Mouse (Mus musculus) lung, embryonic 14.5 days (tissue): ENCODE data around the gene Tsnax. TPM values are rescaled to one million over a fixed set of nuclear protein-coding genes. Genes with fewer than 3 reads are reported as not detected.

Experiments
- ATAC-seq: fragments of 200-750 bp; cut with Nextera tagmentation; 2 replicates; pipeline ENCODE4 v1.8.0; 2017; ENCODE audit warnings: mild to moderate bottlenecking, moderate TSS enrichment, moderate library complexity; ENCODE audit not compliant: insufficient read depth
- DNase-seq: peaks from one replicate; pipeline ENCODE4 v3.0.0-alpha.2; 2015
- H3K27ac ChIP-seq: fragments of 300-500 bp; sonication (generic); 2 replicates; pipeline ENCODE4 v1.5.1; 2014; ENCODE audit warnings: low read depth, mild to moderate bottlenecking, moderate library complexity
- H3K27me3 ChIP-seq: fragments of 300-500 bp; sonication (generic); 2 replicates; pipeline ENCODE4 v1.6.1; 2014; ENCODE audit warnings: low read length, control low read depth; ENCODE audit not compliant: insufficient read depth
- H3K36me3 ChIP-seq: fragments of 300-500 bp; sonication (generic); 2 replicates; pipeline ENCODE4 v1.6.1; 2014; ENCODE audit warnings: control low read depth; ENCODE audit not compliant: insufficient read depth
- H3K4me1 ChIP-seq: fragments of 300-500 bp; sonication (generic); 2 replicates; pipeline ENCODE4 v1.6.1; 2014; ENCODE audit warnings: antibody characterized with exemption, control low read depth; ENCODE audit not compliant: insufficient read depth
- H3K4me2 ChIP-seq: fragments of 300-500 bp; sonication (generic); 2 replicates; pipeline ENCODE4 v1.6.1; 2014; ENCODE audit warnings: mild to moderate bottlenecking
- H3K4me3 ChIP-seq: fragments of 300-500 bp; sonication (generic); 2 replicates; pipeline ENCODE4 v1.5.1; 2014; ENCODE audit warnings: low read depth, low read length
- H3K9ac ChIP-seq: fragments of 300-500 bp; sonication (generic); 2 replicates; pipeline ENCODE4 v1.6.1; 2014
- H3K9me3 ChIP-seq: fragments of 300-500 bp; sonication (generic); 2 replicates; pipeline ENCODE4 v1.6.1; 2016; ENCODE audit warnings: low read depth, low read length, control low read depth
- CTCF ChIP-seq: IDR thresholded peaks from 2 replicates; pipeline ENCODE4 v1.5.1; 2016; ENCODE audit warnings: antibody characterized with exemption, low read depth
- WGBS: fragments of 180-500 bp; shearing (Covaris S2); extraction: QIAGEN DNeasy Blood & Tissue Kit; methylation state at CpG from one replicate; pipeline ENCODE4 v1.1.7; 2014; 5-methylcytosine and 5-hydroxymethylcytosine counted together
- microRNA-seq: library from miRNA; unstranded; fragments of <30 nt; microRNA quantifications from one replicate; pipeline ENCODE4, GENCODE M21; 2016; ENCODE audit warnings: borderline number of aligned reads
- polyA plus RNA-seq: library from polyadenylated mRNA; unstranded; fragments of >200 nt; fragmentation: Nextera tagmentation; extraction: Ambion mirVana; gene quantifications from 2 replicates; pipeline ENCODE4 v1.2.1, GENCODE M21; 2014

The Tsnax gene
- polyA plus RNA-seq, 1 experiment from 2014 or later = 131 TPM

DNA sequence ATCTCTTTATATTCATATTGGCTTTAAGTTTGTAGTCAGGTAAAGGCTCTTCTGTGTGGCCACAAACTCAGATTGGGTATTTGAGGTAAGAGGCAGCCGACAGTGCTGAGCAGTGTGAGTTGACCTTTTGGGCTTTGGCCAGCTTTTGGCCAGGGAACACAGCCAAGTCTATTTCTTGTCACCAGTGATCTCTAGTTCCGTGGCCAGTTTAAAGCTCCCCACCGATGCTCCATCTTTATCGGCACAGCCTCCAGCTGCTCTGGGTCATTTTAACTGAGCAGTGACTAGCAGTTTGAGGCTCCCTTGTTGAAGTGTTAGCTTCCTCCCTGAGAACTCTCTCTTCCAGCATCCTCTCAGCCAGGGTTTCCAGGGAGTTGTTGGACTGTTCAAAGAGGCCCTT is 70.9 kb downstream of the Tsnax start:
- Histone ChIP-seq H3K27ac (peak overlapping the region; percentile 74; the same call in 1 of the 2 replicates), H3K9me3 (no peaks in the 10 kb centered on the region), H3K4me2 (no peak overlapping the region), H3K9ac (no peak overlapping the region), H3K27me3 (no peaks in the 10 kb centered on the region), H3K4me3 (no peak overlapping the region), H3K4me1 (0 out of 2 replicates have a peak, but pooled peaks cover 3% of the 10 kb centered on the region), H3K36me3 (no peaks in the 10 kb centered on the region; the same call in 1 of the 2 replicates)
- 21% methylated on average over 4 of the region's 4 CpGs for WGBS
- DNase-seq (peak; percentile 50), ATAC-seq (no peak)
- TF ChIP-seq CTCF = no peak

Small RNA genes lying within 50 kb of the gene (microRNA-seq; reads per million reads assigned to microRNA genes)
- not detected for gene Gm22197

Other genes with a start within 250 kb of the Tsnax start
- 0.70 and 1.0 TPM in 2 replicates for gene Trim67, start 219.9 kb upstream of the Tsnax start, polyA plus RNA-seq
- gene Gnpat, start 150.0 kb upstream of the Tsnax start, polyA plus RNA-seq = 115 and 118 TPM in 2 replicates
- 43.5 and 44.5 TPM in 2 replicates for gene 2810004N23Rik, start 149.9 kb upstream of the Tsnax start, polyA plus RNA-seq
- gene Exoc8, start 115.3 kb upstream of the Tsnax start, polyA plus RNA-seq = 8.9 and 9.8 TPM in 2 replicates
- gene Sprtn, start 115.1 kb upstream of the Tsnax start, polyA plus RNA-seq = 9.5 and 10.1 TPM in 2 replicates
- 14.4 and 16.2 TPM in 2 replicates for gene Egln1, start 63.7 kb upstream of the Tsnax start, polyA plus RNA-seq
- 2.4 and 3.8 TPM in 2 replicates for gene Disc1, start 41.2 kb downstream of the Tsnax start, polyA plus RNA-seq